Mouse (Mus musculus) neural tube, embryonic 10.5 days (tissue): ENCODE measurements around the gene Arpc3.
"Not testable (repeated sequence)": the region's sequence is repeated elsewhere in the genome, so short reads cannot be mapped to it uniquely, and the experiment has no call there.

ENCODE experiments used
- DNase-seq: peaks from one replicate; pipeline ENCODE4 v3.0.0-alpha.2; 2017; ENCODE audit warnings: low spot score; ENCODE audit errors: extremely low spot score

Gene Arpc3

GRCm38 (mm10) chr5:122399871-122400270 lies 8.2 kb downstream of the Arpc3 start:
- no peak for DNase-seq

GRCm38 (mm10) chr5:122400628-122401302 lies 9.1 kb downstream of the Arpc3 start:
- DNase-seq: no peak

GRCm38 (mm10) chr5:122401303-122401640 lies 9.6 kb downstream of the Arpc3 start:
- DNase-seq: peak; percentile 70

GRCm38 (mm10) chr5:122402160-122402559 lies 10.5 kb downstream of the Arpc3 start:
- DNase-seq: no peak

- DNase-seq: no peak
Observed at GRCm38 (mm10) chr5:122402772-122403171, 11.1 kb downstream of the Arpc3 start.

- DNase-seq: no peak
Observed at GRCm38 (mm10) chr5:122403362-122403761, 11.7 kb downstream of the Arpc3 start.

- no peak for DNase-seq
Observed at GRCm38 (mm10) chr5:122405537-122405936, 13.9 kb downstream of the Arpc3 start.

GRCm38 (mm10) chr5:122409692-122410645 lies 18.3 kb downstream of the Arpc3 start:
- no peak for DNase-seq

GRCm38 (mm10) chr5:122411892-122412291 lies 20.2 kb downstream of the Arpc3 start:
- no peak for DNase-seq

- no peak for DNase-seq
Observed at GRCm38 (mm10) chr5:122412826-122413225, 21.1 kb downstream of the Arpc3 start.

- no peak for DNase-seq
Observed at GRCm38 (mm10) chr5:122414351-122414750, 22.7 kb downstream of the Arpc3 start.

- no peak for DNase-seq
Observed at GRCm38 (mm10) chr5:122415465-122415864, 23.8 kb downstream of the Arpc3 start.

- DNase-seq: not testable (repeated sequence)
Observed at GRCm38 (mm10) chr5:122420676-122421075, 29.0 kb downstream of the Arpc3 start.

GRCm38 (mm10) chr5:122421271-122422068 lies 29.8 kb downstream of the Arpc3 start, which contains the start of gene Anapc7:
Gene Anapc7, plus strand, starts transcription at chr5:122421693.
- no peak for DNase-seq

GRCm38 (mm10) chr5:122422071-122422964 lies 30.6 kb downstream of the Arpc3 start:
- peak; percentile 95 for DNase-seq

GRCm38 (mm10) chr5:122423083-122423482 lies 31.4 kb downstream of the Arpc3 start:
- no peak for DNase-seq

GRCm38 (mm10) chr5:122425550-122425949 lies 33.9 kb downstream of the Arpc3 start:
- no peak for DNase-seq

GRCm38 (mm10) chr5:122430036-122430775 lies 38.5 kb downstream of the Arpc3 start:
- no peak for DNase-seq

- DNase-seq: no peak
Observed at GRCm38 (mm10) chr5:122431221-122431620, 39.5 kb downstream of the Arpc3 start.

- DNase-seq: no peak
Observed at GRCm38 (mm10) chr5:122434541-122434940, 42.9 kb downstream of the Arpc3 start.
